Mouse (Mus musculus) kidney, adult 2 months (tissue): ENCODE results near the gene Cfap97d1.

Experiments
- CTCF ChIP-seq: fragments of 200-500 bp; conservative IDR thresholded peaks from 2 replicates; pipeline ENCODE4 v1.5.1; 2011; ENCODE audit warnings: low read depth, mild to moderate bottlenecking, control low read depth, low read length, moderate library complexity, mixed read lengths; ENCODE audit not compliant: insufficient read depth, insufficient read length
- POLR2A ChIP-seq: fragments of 200-500 bp; IDR thresholded peaks from one replicate; pipeline ENCODE4 v1.6.1; 2011; ENCODE audit warnings: low read depth, low read length, control low read depth

DNA sequence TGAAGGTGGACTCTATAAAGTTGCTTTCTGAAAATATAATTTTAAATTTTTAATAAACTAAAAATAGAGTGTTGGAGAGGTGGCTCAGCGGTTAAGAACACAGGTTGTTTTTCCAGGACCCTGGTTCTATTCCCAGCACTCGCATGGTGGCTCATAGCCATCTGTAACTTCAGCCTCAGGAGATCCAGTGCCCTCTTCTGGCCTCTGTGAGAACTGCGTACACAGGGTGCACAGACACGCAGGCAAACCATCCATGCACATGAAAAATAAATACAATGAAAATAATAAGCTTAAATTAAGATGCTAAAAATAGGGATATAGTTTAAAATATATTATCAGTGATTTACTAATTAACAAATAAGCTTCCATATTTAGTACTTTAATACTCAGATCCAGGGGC, 56.6 kb downstream of the Cfap97d1 start:
- no peak for TF ChIP-seq CTCF
- TF ChIP-seq POLR2A, result no peak
